Mouse (Mus musculus): Measurements from ENCODE around the gene Trim66.

The Trim66 gene

GRCm38 (mm10) chr7:109508034-109508433 is at the start of gene Trim66:
Gene Trim66, minus strand, starts transcription at chr7:109508134.
- no peak for DNase-seq (ENCODE audit: low read depth, low spot score)

- DNase-seq (ENCODE audit: low read depth, low spot score): no peak
Observed at GRCm38 (mm10) chr7:109546726-109547125, 38.8 kb upstream of the Trim66 start.

GRCm38 (mm10) chr7:109546186-109546585 is 38.3 kb upstream of the Trim66 start:
- no peak for DNase-seq (ENCODE audit: low read depth, low spot score)

DNA sequence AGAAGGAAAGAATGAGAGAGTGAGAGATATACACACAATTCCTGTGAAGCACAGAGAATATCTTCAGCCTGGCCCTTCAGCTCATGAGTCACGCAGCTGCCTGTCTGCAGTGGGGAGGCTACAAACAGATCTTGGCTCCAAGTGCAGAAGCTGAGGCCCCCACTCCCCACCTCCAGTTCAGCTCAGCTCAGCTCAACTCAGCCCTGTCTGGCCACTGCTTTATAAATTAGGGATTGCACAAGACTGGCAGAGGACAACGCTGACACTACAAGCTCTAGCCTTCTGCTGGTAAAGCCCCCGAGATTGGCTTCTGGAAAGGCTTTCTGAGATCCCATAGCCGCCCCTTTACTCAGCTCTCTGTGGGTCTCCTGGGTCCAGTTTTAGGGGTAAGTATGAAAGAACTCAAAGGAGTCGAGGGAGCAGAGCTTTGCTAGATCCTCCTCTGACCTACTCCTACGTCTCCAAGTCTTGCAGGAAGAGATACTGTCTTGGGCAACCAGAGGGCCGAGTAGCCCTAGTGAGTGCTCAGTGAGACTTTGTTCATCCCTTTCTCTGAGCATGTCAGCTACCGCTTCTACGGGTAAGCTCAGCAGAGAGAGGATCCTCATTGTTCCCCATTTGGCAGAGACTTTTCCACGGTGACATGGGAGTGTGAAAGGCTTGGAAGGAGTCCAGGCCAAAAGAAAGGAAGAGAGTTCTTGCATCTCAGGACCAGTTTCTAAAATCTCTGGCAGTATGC is 37.5 kb upstream of the Trim66 start:
- DNase-seq (ENCODE audit: low read depth, low spot score): no peak

- DNase-seq (ENCODE audit: low read depth, low spot score): no peak
Observed at GRCm38 (mm10) chr7:109544792-109545191, 36.9 kb upstream of the Trim66 start.

GRCm38 (mm10) chr7:109542364-109542628 is 34.4 kb upstream of the Trim66 start:
- DNase-seq (ENCODE audit: low read depth, low spot score): no peak

- no peak for DNase-seq (ENCODE audit: low read depth, low spot score)
Observed at GRCm38 (mm10) chr7:109541609-109542363, 33.9 kb upstream of the Trim66 start.

GRCm38 (mm10) chr7:109540902-109541301 is 33.0 kb upstream of the Trim66 start:
- DNase-seq (ENCODE audit: low read depth, low spot score): no peak

DNA sequence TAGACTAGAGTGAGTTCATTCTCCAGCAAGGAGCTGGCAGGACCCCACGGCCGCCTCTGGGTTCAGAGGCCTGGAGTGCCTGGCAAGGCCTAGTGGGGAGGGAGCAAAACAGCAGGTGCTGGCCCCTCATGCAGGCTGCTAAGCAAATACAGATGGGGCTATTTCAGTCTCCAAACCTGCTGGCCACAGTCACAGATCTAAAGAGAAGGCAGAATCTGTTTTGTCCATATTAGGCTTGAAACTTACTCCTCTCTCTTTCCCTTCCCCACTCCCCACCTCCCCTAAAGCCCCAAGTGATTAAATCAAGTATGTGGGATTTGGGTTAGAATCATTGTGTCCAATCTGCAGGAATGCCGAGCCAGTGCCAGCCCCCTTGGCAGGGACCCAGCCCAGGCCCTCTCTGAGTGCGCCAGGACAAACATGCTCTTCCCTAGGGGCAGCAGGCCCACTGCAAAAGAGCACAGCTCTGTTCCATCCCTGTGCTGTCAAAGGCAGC is 28.6 kb upstream of the Trim66 start:
- DNase-seq (ENCODE audit: low read depth, low spot score): no peak

DNA sequence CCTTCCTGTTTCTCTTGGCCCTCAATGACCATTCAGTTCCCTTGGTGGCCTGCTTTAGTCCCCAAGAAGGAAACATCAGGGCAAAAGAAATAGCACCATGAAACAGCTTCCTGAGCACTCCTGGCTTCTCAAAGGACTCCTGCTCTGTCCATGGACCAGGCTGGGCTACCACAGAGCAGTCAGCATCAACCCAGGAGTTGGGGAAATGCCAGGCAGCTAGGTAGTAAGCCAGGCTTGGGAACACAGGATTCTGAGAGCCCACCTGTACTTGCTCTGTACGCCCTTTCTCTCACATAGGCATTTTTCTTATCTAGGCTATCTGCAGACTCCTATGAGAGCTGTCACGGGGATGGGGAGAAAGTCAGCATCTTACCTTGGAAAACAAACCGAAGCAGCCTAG is 27.0 kb upstream of the Trim66 start:
- no peak for DNase-seq (ENCODE audit: low read depth, low spot score)

- DNase-seq (ENCODE audit: low read depth, low spot score): no peak
Observed at GRCm38 (mm10) chr7:109533888-109534287, 26.0 kb upstream of the Trim66 start.

GRCm38 (mm10) chr7:109533129-109533528 is 25.2 kb upstream of the Trim66 start:
- DNase-seq (ENCODE audit: low read depth, low spot score): no peak

DNA sequence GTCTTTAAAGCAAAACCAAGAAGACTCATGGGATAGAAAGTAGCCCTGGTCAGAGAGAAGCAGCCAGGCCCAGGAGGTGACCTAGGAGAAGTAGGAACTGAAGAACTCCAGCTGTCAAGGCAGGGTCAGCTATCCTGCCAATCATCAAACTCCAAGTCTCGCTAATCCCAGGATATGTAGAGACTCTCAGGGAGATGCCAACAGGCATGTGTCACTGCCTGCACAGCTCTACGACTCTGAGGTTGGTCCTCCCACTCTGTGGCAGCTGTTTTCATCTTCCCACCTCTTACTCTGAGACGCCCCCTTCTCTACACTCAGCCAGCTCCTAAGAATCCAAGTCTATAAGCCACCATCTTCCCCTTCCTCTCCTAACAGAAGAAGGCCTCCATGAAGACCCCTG is 24.8 kb upstream of the Trim66 start:
- no peak for DNase-seq (ENCODE audit: low read depth, low spot score)

DNA sequence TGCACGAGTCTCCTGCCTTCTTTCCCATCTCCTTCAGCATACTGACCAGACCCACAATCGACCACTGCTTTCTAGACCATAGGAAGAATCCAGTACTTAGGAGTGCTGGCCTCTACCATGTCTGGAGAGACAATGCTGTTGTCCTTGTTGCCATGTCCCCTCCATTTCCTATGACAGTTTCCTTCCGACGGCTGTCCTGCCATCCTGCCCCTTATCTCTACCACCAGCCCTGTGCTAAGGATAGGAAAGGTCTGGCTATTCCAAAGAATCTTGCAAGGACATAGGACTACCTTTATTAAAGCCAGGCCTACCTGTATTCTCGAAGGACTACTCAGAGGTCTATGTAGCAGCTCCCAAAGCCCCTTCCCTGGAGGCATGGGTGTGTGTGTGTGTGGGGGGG is 23.6 kb upstream of the Trim66 start:
- no peak for DNase-seq (ENCODE audit: low read depth, low spot score)

- DNase-seq (ENCODE audit: low read depth, low spot score): no peak
Observed at GRCm38 (mm10) chr7:109529741-109530140, 21.8 kb upstream of the Trim66 start.

GRCm38 (mm10) chr7:109528356-109528755 is 20.4 kb upstream of the Trim66 start:
- DNase-seq (ENCODE audit: low read depth, low spot score): no peak

DNA sequence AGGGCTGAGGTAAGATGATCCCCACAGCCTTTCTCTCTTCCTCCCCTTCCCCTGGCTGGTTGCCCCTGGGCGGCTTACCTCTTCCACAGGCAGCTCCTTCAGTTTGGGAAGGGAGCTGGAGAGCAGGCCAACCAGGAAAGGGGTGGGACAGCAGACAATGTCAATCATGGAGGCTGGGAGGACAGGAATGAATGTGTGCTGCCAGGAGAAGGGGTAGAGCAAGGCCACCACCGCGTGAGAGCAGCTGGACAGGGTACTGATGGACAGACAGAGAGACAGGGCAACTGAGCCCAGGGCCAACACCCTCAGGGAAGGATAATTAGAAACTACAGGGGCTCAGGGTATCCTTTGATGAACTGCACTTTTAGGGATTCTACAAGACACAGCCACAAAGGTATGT is 19.6 kb upstream of the Trim66 start:
- no peak for DNase-seq (ENCODE audit: low read depth, low spot score)

- no peak for DNase-seq (ENCODE audit: low read depth, low spot score)
Observed at GRCm38 (mm10) chr7:109525740-109526663, 18.1 kb upstream of the Trim66 start.

DNA sequence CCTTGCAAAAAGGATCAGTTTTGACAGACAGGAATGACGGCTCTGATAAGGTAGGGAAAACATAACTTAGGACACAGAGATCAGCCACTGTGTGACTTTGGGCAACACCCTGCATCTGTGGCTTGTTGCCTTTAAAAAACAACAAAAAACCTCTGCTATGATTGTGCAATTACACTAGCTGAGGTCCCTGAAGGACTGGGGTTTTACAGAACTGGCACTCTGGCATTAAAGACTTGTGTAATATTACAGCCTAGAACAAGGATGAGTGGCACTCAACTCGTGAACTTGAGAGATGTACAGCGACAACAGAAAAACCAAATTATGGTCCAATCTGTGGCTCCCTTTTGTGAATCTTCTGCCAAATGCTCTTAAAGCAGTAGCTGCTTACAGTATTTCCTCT is 16.8 kb upstream of the Trim66 start:
- DNase-seq (ENCODE audit: low read depth, low spot score): no peak

GRCm38 (mm10) chr7:109524442-109524744 is 16.5 kb upstream of the Trim66 start:
- DNase-seq (ENCODE audit: low read depth, low spot score): no peak

DNA sequence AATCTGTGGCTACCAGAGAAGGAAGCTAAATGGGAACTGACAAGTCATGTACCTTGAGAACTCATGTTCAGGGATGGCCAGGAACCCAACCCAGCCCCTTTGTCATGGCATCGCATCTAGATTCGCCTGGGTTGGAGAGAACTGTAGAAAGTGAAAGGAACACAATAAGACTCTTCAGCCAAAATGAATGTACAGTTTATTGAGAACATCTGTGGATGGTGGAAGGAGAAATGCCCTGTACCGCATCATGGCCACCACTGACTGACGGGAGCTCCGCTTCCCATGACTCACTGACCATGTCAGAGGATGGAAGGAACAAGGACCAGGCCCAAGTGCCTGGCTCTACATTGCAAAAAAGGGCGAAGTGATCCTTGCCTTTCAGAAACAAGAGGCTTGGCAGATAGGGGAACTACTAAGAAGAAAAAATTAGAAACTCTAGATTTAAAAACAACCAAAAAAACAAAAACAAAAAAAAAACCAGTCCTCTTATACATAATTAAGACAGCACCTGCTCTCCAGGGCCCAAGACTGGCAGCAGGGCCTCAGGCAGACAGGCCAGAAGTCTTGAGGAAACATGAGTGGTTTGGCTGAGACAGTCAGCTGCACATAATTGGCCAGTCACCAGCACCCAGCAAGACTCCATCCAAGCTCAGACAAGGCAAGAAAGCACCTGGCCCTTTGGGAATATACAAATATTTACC is 16.0 kb upstream of the Trim66 start:
- DNase-seq (ENCODE audit: low read depth, low spot score): no peak

DNA sequence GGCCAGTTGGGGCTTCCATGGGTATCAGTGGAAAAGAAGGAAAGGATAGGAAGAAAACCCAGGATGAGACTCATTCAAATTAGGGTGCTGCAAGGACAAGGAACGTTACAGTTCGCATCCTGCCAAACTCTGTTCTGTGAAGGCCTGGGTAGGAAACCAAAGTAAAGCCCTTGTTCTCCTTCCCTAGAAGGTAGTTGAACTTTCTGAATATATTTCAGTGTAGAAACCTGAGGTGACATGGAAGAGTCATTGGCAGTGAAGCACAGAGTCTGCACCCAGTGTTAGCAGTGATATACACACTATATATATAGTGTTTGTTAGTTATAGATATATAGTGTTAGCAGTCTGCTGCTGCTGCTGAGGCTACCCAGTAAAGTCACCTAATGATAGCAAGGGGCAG is 15.4 kb upstream of the Trim66 start:
- DNase-seq (ENCODE audit: low read depth, low spot score): no peak

All from retina, adult 2 months (tissue).